Mouse (Mus musculus): ENCODE data around the gene Cbx8. TPM values are rescaled to one million over a fixed set of nuclear protein-coding genes. Genes with fewer than 3 reads are reported as not detected.

Cbx8 gene
- total and polyA plus RNA-seq, 2 experiments from 2014 or later = 6.5 to 10.0 TPM

- no peak for DNase-seq (ENCODE audit: low spot score)
- Histone ChIP-seq H3K9ac (replicated peaks; ENCODE audit: low read length) (no peak overlapping the region), H3K4me1 (ENCODE audit: insufficient read depth, low read length) (peaks cover 10% of the 10 kb centered on the region; the same call in 1 of the 2 replicates), H3K4me3 (ENCODE audit: low read length) (no peak overlapping the region), H3K27ac (no peak overlapping the region), H3K36me3 (ENCODE audit: insufficient read depth, low read length) (no peaks in the 10 kb centered on the region), H3K9me3 (ENCODE audit: low read length) (no peaks in the 10 kb centered on the region), H3K4me2 (ENCODE audit: low read depth, low read length) (no peak overlapping the region), H3K27me3 (ENCODE audit: insufficient read depth, low read length) (no peaks in the 10 kb centered on the region)
- ATAC-seq = no peak
- TF ChIP-seq CTCF (IDR thresholded peaks at IDR 0.05; ENCODE audit: low read depth) = no peak
- 66% methylated on average over 4 of the region's 4 CpGs for WGBS
These were observed 39.2 kb downstream of the Cbx8 start for GRCm38 (mm10) chr11:119001493-119002128.

GRCm38 (mm10) chr11:119000877-119001276 lies 39.9 kb downstream of the Cbx8 start:
- no peaks in the 10 kb centered on the region for H3K27me3 ChIP-seq (ENCODE audit: insufficient read depth, low read length)
- H3K9me3 ChIP-seq (ENCODE audit: low read length) = no peaks in the 10 kb centered on the region
- TF ChIP-seq CTCF (IDR thresholded peaks at IDR 0.05; ENCODE audit: low read depth) = peak; percentile 35
- no peak overlapping the region for H3K4me3 ChIP-seq (ENCODE audit: low read length)
- H3K4me2 ChIP-seq (ENCODE audit: low read depth, low read length) = no peak overlapping the region
- no peak overlapping the region for H3K9ac ChIP-seq (replicated peaks; ENCODE audit: low read length)
- DNase-seq (ENCODE audit: low spot score) (no peak), ATAC-seq (no peak)
- no peaks in the 10 kb centered on the region for H3K36me3 ChIP-seq (ENCODE audit: insufficient read depth, low read length)
- peaks cover 10% of the 10 kb centered on the region; the same call in 1 of the 2 replicates for H3K4me1 ChIP-seq (ENCODE audit: insufficient read depth, low read length)
- no peak overlapping the region for H3K27ac ChIP-seq
- 81% methylated on average over 2 of the region's 2 CpGs for WGBS

- Histone ChIP-seq H3K36me3 (ENCODE audit: insufficient read depth, low read length) (no peaks in the 10 kb centered on the region), H3K27ac (peak overlapping the region; percentile 78), H3K4me1 (ENCODE audit: insufficient read depth, low read length) (peaks cover 10% of the 10 kb centered on the region; the same call in 1 of the 2 replicates), H3K27me3 (ENCODE audit: insufficient read depth, low read length) (no peaks in the 10 kb centered on the region), H3K9me3 (ENCODE audit: low read length) (no peaks in the 10 kb centered on the region), H3K4me3 (ENCODE audit: low read length) (peak overlapping the region; percentile 16; the same call in 1 of the 2 replicates), H3K4me2 (ENCODE audit: low read depth, low read length) (peak overlapping the region; percentile 58), H3K9ac (replicated peaks; ENCODE audit: low read length) (no peak overlapping the region)
- DNase-seq (ENCODE audit: low spot score) (peak; percentile 82), ATAC-seq (peak; percentile 69)
- WGBS = 3% methylated on average over 26 of the region's 26 CpGs
- TF ChIP-seq CTCF (IDR thresholded peaks at IDR 0.05; ENCODE audit: low read depth) = no peak
These were observed 41.4 kb downstream of the Cbx8 start for GRCm38 (mm10) chr11:118999361-118999804.

- no peaks in the 10 kb centered on the region for H3K27me3 ChIP-seq (ENCODE audit: insufficient read depth, low read length)
- WGBS = 6% methylated on average over 30 of the region's 30 CpGs
- H3K27ac ChIP-seq = peak overlapping the region; percentile 78
- no peaks in the 10 kb centered on the region for H3K9me3 ChIP-seq (ENCODE audit: low read length)
- peaks cover 10% of the 10 kb centered on the region; the same call in 1 of the 2 replicates for H3K4me1 ChIP-seq (ENCODE audit: insufficient read depth, low read length)
- peak overlapping the region; percentile 16 for H3K4me3 ChIP-seq (ENCODE audit: low read length)
- peak; percentile 94 for TF ChIP-seq CTCF (IDR thresholded peaks at IDR 0.05; ENCODE audit: low read depth)
- ATAC-seq = peak; percentile 87
- DNase-seq (ENCODE audit: low spot score) = peak; percentile 94
- 0 out of 2 replicates have a peak overlapping the region, but pooled peaks have one; percentile 30 for H3K9ac ChIP-seq (replicated peaks; ENCODE audit: low read length)
- no peaks in the 10 kb centered on the region for H3K36me3 ChIP-seq (ENCODE audit: insufficient read depth, low read length)
- H3K4me2 ChIP-seq (ENCODE audit: low read depth, low read length) = peak overlapping the region; percentile 58
These were observed 42.1 kb downstream of the Cbx8 start for GRCm38 (mm10) chr11:118998540-118999265.

GRCm38 (mm10) chr11:118997182-118997581 lies 43.6 kb downstream of the Cbx8 start:
- Histone ChIP-seq H3K27ac (no peak overlapping the region), H3K27me3 (ENCODE audit: insufficient read depth, low read length) (no peaks in the 10 kb centered on the region), H3K4me3 (ENCODE audit: low read length) (no peak overlapping the region), H3K9me3 (ENCODE audit: low read length) (no peaks in the 10 kb centered on the region), H3K4me2 (ENCODE audit: low read depth, low read length) (no peak overlapping the region), H3K36me3 (ENCODE audit: insufficient read depth, low read length) (no peaks in the 10 kb centered on the region), H3K4me1 (ENCODE audit: insufficient read depth, low read length) (peaks cover 10% of the 10 kb centered on the region; the same call in 1 of the 2 replicates), H3K9ac (replicated peaks; ENCODE audit: low read length) (no peak overlapping the region)
- no peak for TF ChIP-seq CTCF (IDR thresholded peaks at IDR 0.05; ENCODE audit: low read depth)
- 80% methylated on average over 3 of the region's 3 CpGs for WGBS
- DNase-seq (ENCODE audit: low spot score) (no peak), ATAC-seq (no peak)

GRCm38 (mm10) chr11:118995448-118995847 lies 45.3 kb downstream of the Cbx8 start:
- no peak overlapping the region for H3K4me3 ChIP-seq (ENCODE audit: low read length)
- H3K9me3 ChIP-seq (ENCODE audit: low read length) = no peaks in the 10 kb centered on the region
- H3K9ac ChIP-seq (replicated peaks; ENCODE audit: low read length) = no peak overlapping the region
- H3K27me3 ChIP-seq (ENCODE audit: insufficient read depth, low read length) = no peaks in the 10 kb centered on the region
- DNase-seq (ENCODE audit: low spot score) (peak; percentile 50), ATAC-seq (peak; percentile 50)
- no peaks in the 10 kb centered on the region for H3K36me3 ChIP-seq (ENCODE audit: insufficient read depth, low read length)
- TF ChIP-seq CTCF (IDR thresholded peaks at IDR 0.05; ENCODE audit: low read depth) = peak; percentile 26; the same call in 1 of the 2 replicates
- WGBS = 25% methylated on average over 4 of the region's 4 CpGs
- peaks cover 10% of the 10 kb centered on the region; the same call in 1 of the 2 replicates for H3K4me1 ChIP-seq (ENCODE audit: insufficient read depth, low read length)
- no peak overlapping the region for H3K4me2 ChIP-seq (ENCODE audit: low read depth, low read length)
- H3K27ac ChIP-seq = no peak overlapping the region

All from hindbrain, postnatal 0 days (tissue).